29 mouse cellular contexts compared by ENCODE assay signal in genomic region chr10:80207676-80208075, GRCm38 (mm10). TPM values are rescaled to one million over a fixed set of nuclear protein-coding genes. Genes with fewer than 3 reads are reported as not detected.
DNase-seq lines count a peak whose midpoint lies in the region; ATAC-seq and TF ChIP-seq lines count a peak whose summit lies in the region.
"Had no signal": no experiment of that assay in that cellular context is flagged by ENCODE, and none has a peak within 500 bp of the region (broad histone marks: within the 10 kb centered on the region; RNA-seq: fewer than 3 reads in every experiment).

No protein-coding gene starts in this region.

- H3K27me3 ChIP-seq in hindbrain, embryonic 10.5 days (ENCODE audit: insufficient read depth, poor library complexity, severe bottlenecking) = peaks cover 26% of the 10 kb centered on the region
- no peaks in the 10 kb centered on the region for H3K27me3 ChIP-seq in hindbrain, embryonic 16.5 days (replicated peaks; ENCODE audit: control insufficient read depth, insufficient read depth, low read length)
- peaks cover 31% of the 10 kb centered on the region for H3K27me3 ChIP-seq in E14TG2a.4 (ENCODE audit: insufficient read depth, low read length)
- H3K27me3 ChIP-seq in midbrain, embryonic 14.5 days (ENCODE audit: control insufficient read depth, insufficient read depth, low read length) = no peaks in the 10 kb centered on the region
- H3K27me3 ChIP-seq: neural tube, embryonic 12.5 days had no signal

- no peak for TF ChIP-seq CTCF in E14TG2a.4 (conservative IDR thresholded peaks at IDR 0.05; ENCODE audit: low read length)
- no peak for TF ChIP-seq CTCF in brain, embryonic 14.5 days (IDR thresholded peaks at IDR 0.05; ENCODE audit: borderline replicate concordance, extremely low read depth, insufficient read depth, insufficient read length)

- H3K4me2 ChIP-seq in hindbrain, embryonic 16.5 days (ENCODE audit: low read length) = no peak overlapping the region
- no peak overlapping the region for H3K4me2 ChIP-seq in midbrain, embryonic 14.5 days (ENCODE audit: low read length)
- H3K4me2 ChIP-seq: embryonic facial prominence, embryonic 12.5 days; heart, embryonic 13.5 days; limb, embryonic 12.5 days; liver, embryonic 15.5 days; lung, embryonic 14.5 days; neural tube, embryonic 12.5 days had no signal

- peaks cover 57% of the 10 kb centered on the region for H3K4me1 ChIP-seq in hindbrain, embryonic 10.5 days (replicated peaks)
- H3K4me1 ChIP-seq in hindbrain, embryonic 16.5 days (ENCODE audit: control insufficient read depth, insufficient read depth, low read depth, low read length) = peaks cover 8% of the 10 kb centered on the region
- peaks cover 59% of the 10 kb centered on the region for H3K4me1 ChIP-seq in E14TG2a.4 (replicated peaks; ENCODE audit: low read depth, low read length)
- peaks cover 31% of the 10 kb centered on the region for H3K4me1 ChIP-seq in midbrain, embryonic 14.5 days (ENCODE audit: control insufficient read depth, insufficient read depth, low read length)
- H3K4me1 ChIP-seq: liver, embryonic 15.5 days had no signal

- H3K36me3 ChIP-seq in hindbrain, embryonic 10.5 days = no peaks in the 10 kb centered on the region
- no peaks in the 10 kb centered on the region for H3K36me3 ChIP-seq in hindbrain, embryonic 16.5 days (ENCODE audit: control insufficient read depth, insufficient read depth, low read length)
- H3K36me3 ChIP-seq in E14TG2a.4 (ENCODE audit: insufficient read depth, low read length) = no peaks in the 10 kb centered on the region
- no peaks in the 10 kb centered on the region for H3K36me3 ChIP-seq in midbrain, embryonic 14.5 days (ENCODE audit: control insufficient read depth, insufficient read depth, low read length)
- H3K36me3 ChIP-seq: embryonic facial prominence, embryonic 12.5 days; heart, embryonic 13.5 days; limb, embryonic 12.5 days; liver, embryonic 15.5 days; neural tube, embryonic 12.5 days had no signal

- no peaks in the 10 kb centered on the region for H3K9me3 ChIP-seq in hindbrain, embryonic 10.5 days
- no peaks in the 10 kb centered on the region for H3K9me3 ChIP-seq in hindbrain, embryonic 16.5 days (ENCODE audit: control insufficient read depth, low read length)
- no peaks in the 10 kb centered on the region for H3K9me3 ChIP-seq in E14TG2a.4 (ENCODE audit: low read length)
- no peaks in the 10 kb centered on the region for H3K9me3 ChIP-seq in midbrain, embryonic 14.5 days (ENCODE audit: control insufficient read depth, low read length)
- H3K9me3 ChIP-seq: embryonic facial prominence, embryonic 12.5 days; heart, embryonic 13.5 days; limb, embryonic 12.5 days; liver, embryonic 15.5 days; neural tube, embryonic 12.5 days had no signal

- no peak for ATAC-seq in hindbrain, embryonic 16.5 days
- ATAC-seq in midbrain, embryonic 14.5 days (ENCODE audit: low FRiP score, low TSS enrichment) = peak; percentile 55

- peak; percentile 56 for DNase-seq in hindbrain, embryonic 10.5 days (ENCODE audit: low spot score)
- DNase-seq in brain, embryonic 14.5 days (ENCODE audit: low read depth) = peak; percentile 67
- DNase-seq in midbrain, embryonic 14.5 days = peak; percentile 66
- no peak for DNase-seq in T-cell, adult 2 months (ENCODE audit: low spot score)
- DNase-seq in urinary bladder, postnatal 25 days (ENCODE audit: low spot score) = no peak
- DNase-seq: adrenal gland, postnatal 10 days; B cell, adult 2 months; cerebellum, adult 11-12 months; cerebellum, adult 9-11 months; embryo, embryonic 11 days; gastrocnemius, adult 2 months; gastrocnemius, postnatal 36 days; heart, adult 18-20 months; heart, postnatal 10 days; kidney, adult 18-20 months; kidney, postnatal 36 days; lung, embryonic 14.5 days; lung, postnatal 14 days; thymus, postnatal 4 days had no signal

- no peak for TF ChIP-seq POLR2A in brain, embryonic 14.5 days (IDR thresholded peaks at IDR 0.05; ENCODE audit: borderline replicate concordance, extremely low read depth, insufficient read depth, insufficient read length, poor library complexity, severe bottlenecking)

- H3K27ac ChIP-seq in hindbrain, embryonic 10.5 days = peak overlapping the region; percentile 80
- no peak overlapping the region for H3K27ac ChIP-seq in hindbrain, embryonic 16.5 days (ENCODE audit: low read depth, low read length)
- H3K27ac ChIP-seq in midbrain, embryonic 14.5 days (replicated peaks; ENCODE audit: low read depth, low read length) = peak overlapping the region; percentile 92
- H3K27ac ChIP-seq: embryonic facial prominence, embryonic 12.5 days; gastrocnemius, adult 2 months; heart, embryonic 13.5 days; layer of hippocampus, adult 2 months; left cerebral cortex, adult 2 months; limb, embryonic 12.5 days; liver, embryonic 15.5 days; neural tube, embryonic 12.5 days had no signal

- H3K4me3 ChIP-seq in hindbrain, embryonic 10.5 days = peak overlapping the region; percentile 30; the same call in 1 of the 2 replicates
- H3K4me3 ChIP-seq in hindbrain, embryonic 16.5 days (ENCODE audit: low read length) = no peak overlapping the region
- 0 out of 2 replicates have a peak overlapping the region, but pooled peaks have one; percentile 3 for H3K4me3 ChIP-seq in E14TG2a.4 (replicated peaks; ENCODE audit: low read length)
- no peak overlapping the region for H3K4me3 ChIP-seq in midbrain, embryonic 14.5 days (replicated peaks; ENCODE audit: low read depth, low read length)
- H3K4me3 ChIP-seq: embryonic facial prominence, embryonic 12.5 days; gastrocnemius, adult 2 months; heart, embryonic 13.5 days; layer of hippocampus, adult 2 months; left cerebral cortex, adult 2 months; limb, embryonic 12.5 days; liver, embryonic 15.5 days; myocyte; neural tube, embryonic 12.5 days had no signal

- 24% methylated on average over 10 of the region's 10 CpGs for WGBS in hindbrain, embryonic 10.5 days
- 34% methylated on average over 10 of the region's 10 CpGs for WGBS in hindbrain, embryonic 16.5 days
- 20% methylated on average over 10 of the region's 10 CpGs for WGBS in midbrain, embryonic 14.5 days

- H3K9ac ChIP-seq in hindbrain, embryonic 16.5 days (ENCODE audit: low read depth, low read length) = no peak overlapping the region
- no peak overlapping the region for H3K9ac ChIP-seq in midbrain, embryonic 14.5 days (replicated peaks; ENCODE audit: low read length)
- H3K9ac ChIP-seq: heart, embryonic 13.5 days; limb, embryonic 12.5 days; liver, embryonic 15.5 days; lung, embryonic 14.5 days; neural tube, embryonic 12.5 days had no signal

RNA-seq across cellular contexts. Expression of gene Mum1, which starts 18.6 kb away (rescaled TPM):
- polyA plus RNA-seq in hindbrain, embryonic 10.5 days (2016; fragmentation: Nextera tagmentation; extraction: Ambion mirVana) = 63.6 and 102 TPM in 2 replicates
- polyA plus RNA-seq in hindbrain, embryonic 16.5 days (2015; fragmentation: Nextera tagmentation; extraction: Ambion mirVana) = 38.0 and 38.7 TPM in 2 replicates
- 59.1 and 61.2 TPM in 2 replicates for polyA plus RNA-seq in brain, embryonic 14.5 days (2012; rRNA removed)
- polyA plus RNA-seq in midbrain, embryonic 14.5 days (2014; fragmentation: Nextera tagmentation; extraction: Ambion mirVana) = 51.5 and 65.4 TPM in 2 replicates

RNA-seq across cellular contexts. Expression of gene Efna2, which starts 28.4 kb away (rescaled TPM):
- polyA plus RNA-seq in hindbrain, embryonic 10.5 days (2016; fragmentation: Nextera tagmentation; extraction: Ambion mirVana) = 41.3 and 43.7 TPM in 2 replicates
- polyA plus RNA-seq in hindbrain, embryonic 16.5 days (2015; fragmentation: Nextera tagmentation; extraction: Ambion mirVana) = 21.5 and 22.7 TPM in 2 replicates
- 57.2 and 66.4 TPM in 2 replicates for polyA plus RNA-seq in brain, embryonic 14.5 days (2012; rRNA removed)
- polyA plus RNA-seq in midbrain, embryonic 14.5 days (2014; fragmentation: Nextera tagmentation; extraction: Ambion mirVana) = 41.9 and 50.1 TPM in 2 replicates

RNA-seq across cellular contexts. Expression of gene 1600002K03Rik, which starts 34.9 kb away (rescaled TPM):
- polyA plus RNA-seq in hindbrain, embryonic 10.5 days (2016; fragmentation: Nextera tagmentation; extraction: Ambion mirVana) = 12.9 and 14.4 TPM in 2 replicates
- 9.4 and 10.1 TPM in 2 replicates for polyA plus RNA-seq in hindbrain, embryonic 16.5 days (2015; fragmentation: Nextera tagmentation; extraction: Ambion mirVana)
- 18.5 and 21.2 TPM in 2 replicates for polyA plus RNA-seq in brain, embryonic 14.5 days (2012; rRNA removed)
- 5.7 and 9.9 TPM in 2 replicates for polyA plus RNA-seq in midbrain, embryonic 14.5 days (2014; fragmentation: Nextera tagmentation; extraction: Ambion mirVana)

RNA-seq across cellular contexts. Expression of gene Ndufs7, which starts 41.2 kb away (rescaled TPM):
- polyA plus RNA-seq in hindbrain, embryonic 10.5 days (2016; fragmentation: Nextera tagmentation; extraction: Ambion mirVana) = 303 and 313 TPM in 2 replicates
- 349 and 361 TPM in 2 replicates for polyA plus RNA-seq in hindbrain, embryonic 16.5 days (2015; fragmentation: Nextera tagmentation; extraction: Ambion mirVana)
- polyA plus RNA-seq in brain, embryonic 14.5 days (2012; rRNA removed) = 272 and 426 TPM in 2 replicates
- 274 and 323 TPM in 2 replicates for polyA plus RNA-seq in midbrain, embryonic 14.5 days (2014; fragmentation: Nextera tagmentation; extraction: Ambion mirVana)

RNA-seq across cellular contexts. Expression of gene Cirbp, which starts 41.9 kb away (rescaled TPM):
- 95.3 and 153 TPM in 2 replicates for polyA plus RNA-seq in hindbrain, embryonic 10.5 days (2016; fragmentation: Nextera tagmentation; extraction: Ambion mirVana)
- 288 and 311 TPM in 2 replicates for polyA plus RNA-seq in hindbrain, embryonic 16.5 days (2015; fragmentation: Nextera tagmentation; extraction: Ambion mirVana)
- 381 and 490 TPM in 2 replicates for polyA plus RNA-seq in brain, embryonic 14.5 days (2012; rRNA removed)
- polyA plus RNA-seq in midbrain, embryonic 14.5 days (2014; fragmentation: Nextera tagmentation; extraction: Ambion mirVana) = 295 and 421 TPM in 2 replicates

Comparison
In these comparisons a context has a peak if more than half of its experiments do, and no peak if none do; other contexts are left out.
1. H3K4me3 ChIP-seq: peak in hindbrain, embryonic 10.5 days (single experiment) and E14TG2a.4 (single experiment); none in hindbrain, embryonic 16.5 days (single experiment) and midbrain, embryonic 14.5 days (single experiment).
2. DNase-seq: peak in hindbrain, embryonic 10.5 days (single experiment), brain, embryonic 14.5 days (single experiment) and midbrain, embryonic 14.5 days (single experiment); none in T-cell, adult 2 months (single experiment) and urinary bladder, postnatal 25 days (single experiment).